In genomic region chr10:87108333-87108732, GRCm38 (mm10) we compare ENCODE assay signal across 37 mouse cellular contexts. TPM values are rescaled to one million over a fixed set of nuclear protein-coding genes. Genes with fewer than 3 reads are reported as not detected.
A peak's percentile ranks its signal among the peaks of the same experiment; 100 is the strongest.
DNase-seq lines count a peak whose midpoint lies in the region; ATAC-seq and TF ChIP-seq lines count a peak whose summit lies in the region.
"Had no signal": no experiment of that assay in that cellular context is flagged by ENCODE, and none has a peak within 500 bp of the region (broad histone marks: within the 10 kb centered on the region; RNA-seq: fewer than 3 reads in every experiment).

No protein-coding gene starts in this region.

- H3K9me3 ChIP-seq in kidney, embryonic 15.5 days (replicated peaks), result no peaks in the 10 kb centered on the region
- H3K9me3 ChIP-seq: embryonic facial prominence, embryonic 13.5 days; forebrain, embryonic 10.5 days; liver, embryonic 13.5 days; megakaryocyte, embryonic 14.5 days; midbrain, embryonic 12.5 days; neural tube, embryonic 12.5 days had no signal

- ATAC-seq in megakaryocyte progenitor cell, adult 5-6 weeks (replicated peaks; ENCODE audit: poor library complexity), result 0 out of 2 replicates have a peak, but pooled peaks have one; percentile 50
- no peak for ATAC-seq in kidney, embryonic 15.5 days (replicated peaks; ENCODE audit: low FRiP score)
- ATAC-seq: intestine, postnatal 0 days had no signal

- no peak overlapping the region for H3K4me2 ChIP-seq in kidney, embryonic 15.5 days
- H3K4me2 ChIP-seq: embryonic facial prominence, embryonic 13.5 days; heart, embryonic 11.5 days; hindbrain, embryonic 14.5 days; liver, embryonic 13.5 days; midbrain, embryonic 12.5 days; neural tube, embryonic 12.5 days had no signal

- no peak for TF ChIP-seq CTCF in layer of hippocampus, adult 2 months (conservative IDR thresholded peaks at IDR 0.05)

- DNase-seq in layer of hippocampus, adult 2 months (ENCODE audit: low spot score in 2 of 2), result no peak
- no peak for DNase-seq in layer of hippocampus, adult 8-10 months (ENCODE audit: low spot score in 2 of 2)
- peak; percentile 29 to 63 for DNase-seq in spleen, postnatal 36 days (ENCODE audit: low spot score in 2 of 2)
- DNase-seq in spleen, adult 12 weeks (ENCODE audit: low spot score), result no peak
- DNase-seq in urinary bladder, postnatal 4 days (ENCODE audit: low spot score in 2 of 2), result no peak
- DNase-seq: adrenal gland, postnatal 10 days; cerebellum, adult 8-10 months; gastrocnemius, postnatal 14 days; heart, adult 18-20 months; heart, postnatal 4 days; kidney, adult 9 months; kidney, postnatal 14 days; liver, embryonic 13.5 days; lung, adult 2 months; lung, postnatal 10 days; thymus, adult 2 months; thymus, postnatal 36 days had no signal

- no peaks in the 10 kb centered on the region for H3K27me3 ChIP-seq in kidney, embryonic 15.5 days
- H3K27me3 ChIP-seq: embryonic facial prominence, embryonic 13.5 days; liver, embryonic 13.5 days; megakaryocyte, embryonic 14.5 days; neural tube, embryonic 12.5 days had no signal

- H3K4me1 ChIP-seq in kidney, embryonic 15.5 days, result peaks cover 3% of the 10 kb centered on the region; the same call in 1 of the 2 replicates
- H3K4me1 ChIP-seq: embryonic facial prominence, embryonic 13.5 days; liver, embryonic 13.5 days; megakaryocyte, embryonic 14.5 days had no signal

- no peaks in the 10 kb centered on the region for H3K36me3 ChIP-seq in kidney, embryonic 15.5 days
- H3K36me3 ChIP-seq: embryonic facial prominence, embryonic 13.5 days; forebrain, embryonic 10.5 days; G1E; liver, embryonic 13.5 days; midbrain, embryonic 12.5 days; neural tube, embryonic 12.5 days had no signal

- no peak overlapping the region for H3K4me3 ChIP-seq in layer of hippocampus, adult 2 months
- H3K4me3 ChIP-seq in kidney, embryonic 15.5 days (replicated peaks), result no peak overlapping the region
- H3K4me3 ChIP-seq: embryonic facial prominence, embryonic 13.5 days; forebrain, embryonic 10.5 days; liver, embryonic 13.5 days; megakaryocyte, embryonic 14.5 days; midbrain, embryonic 12.5 days; myocyte; neural tube, embryonic 12.5 days had no signal

- H3K27ac ChIP-seq in layer of hippocampus, adult 2 months, result peak overlapping the region; percentile 51; the same call in 1 of the 2 replicates
- H3K27ac ChIP-seq in kidney, embryonic 15.5 days, result no peak overlapping the region
- H3K27ac ChIP-seq: embryonic facial prominence, embryonic 13.5 days; forebrain, embryonic 10.5 days; hindbrain, embryonic 14.5 days; liver, embryonic 13.5 days; midbrain, embryonic 12.5 days; neural tube, embryonic 12.5 days had no signal

- H3K9ac ChIP-seq in kidney, embryonic 15.5 days, result no peak overlapping the region
- H3K9ac ChIP-seq: embryonic facial prominence, embryonic 13.5 days; forebrain, postnatal 0 days; hindbrain, embryonic 14.5 days; liver, embryonic 13.5 days; midbrain, embryonic 12.5 days; neural tube, embryonic 12.5 days had no signal

- 89% methylated on average over 6 of the region's 6 CpGs for WGBS in kidney, embryonic 15.5 days

RNA-seq across cellular contexts. Expression of gene 1700113H08Rik, which starts 50.5 kb away (rescaled TPM):
- total RNA-seq in layer of hippocampus, adult 2 months (2021), result not detected
- not detected for total RNA-seq in layer of hippocampus, adult 8-10 months (2022)
- total RNA-seq in megakaryocyte progenitor cell, adult 5-6 weeks (2015), result not detected in 2 replicates
- total RNA-seq in megakaryocyte progenitor cell, adult 5-6 weeks (2017), result not detected in 2 replicates
- polyA plus RNA-seq in kidney, embryonic 15.5 days (2015; fragmentation: Nextera tagmentation; extraction: Ambion mirVana), result not detected in 2 replicates
- total RNA-seq: common myeloid progenitor, adult 5-6 weeks; forebrain, postnatal 0 days; heart, postnatal 4 days; layer of hippocampus, postnatal 14 days; left cerebral cortex, adult 8-10 months; left cerebral cortex, postnatal 36 days; midbrain, postnatal 0 days had no signal
- polyA plus RNA-seq: C2C12; embryonic facial prominence, embryonic 13.5 days; forebrain, embryonic 10.5 days; G1E; hindbrain, embryonic 14.5 days; limb, embryonic 14.5 days; liver, embryonic 13.5 days; lung, adult 2 months; myocyte had no signal

Comparison
In these comparisons a context has a peak if more than half of its experiments do, and no peak if none do; other contexts are left out.
1. DNase-seq: peak in spleen, postnatal 36 days (2 of 2); none in layer of hippocampus, adult 2 months (0 of 2), layer of hippocampus, adult 8-10 months (0 of 2), spleen, adult 12 weeks (single experiment) and urinary bladder, postnatal 4 days (0 of 2).